Mouse (Mus musculus): Measurements from ENCODE around the gene Rnf224.

Rnf224 gene

GRCm38 (mm10) chr2:25194006-25194405, 42.6 kb downstream of the Rnf224 start:
- DNase-seq, result peak; percentile 93

- DNase-seq, result peak; percentile 99
These were observed 43.2 kb downstream of the Rnf224 start for GRCm38 (mm10) chr2:25193330-25193770.

- peak; percentile 85 for DNase-seq
These were observed 48.7 kb downstream of the Rnf224 start for GRCm38 (mm10) chr2:25187841-25188240.

GRCm38 (mm10) chr2:25186575-25186930, 50.0 kb downstream of the Rnf224 start:
- DNase-seq, result peak; percentile 91

GRCm38 (mm10) chr2:25185625-25186574, 50.7 kb downstream of the Rnf224 start:
- DNase-seq, result peak; percentile 96

- DNase-seq, result peak; percentile 79
These were observed 52.1 kb downstream of the Rnf224 start for GRCm38 (mm10) chr2:25184496-25184895.

Data from heart, adult 11 months (tissue).